Mouse (Mus musculus) thymus, adult 2 months (tissue): ENCODE results near the gene Olfml1.

Experiments used
- CTCF ChIP-seq: fragments of 200-500 bp; IDR thresholded peaks from 2 replicates; pipeline ENCODE4 v1.5.1; 2012; ENCODE audit warnings: mild to moderate bottlenecking, control low read depth, low read length, moderate library complexity, borderline replicate concordance; ENCODE audit not compliant: control insufficient read depth, poor library complexity, insufficient read depth; ENCODE audit errors: extremely low read depth
- POLR2A ChIP-seq: fragments of 200-500 bp; IDR thresholded peaks from 2 replicates; pipeline ENCODE4 v1.6.1; 2012; ENCODE audit warnings: mild to moderate bottlenecking, low read length, control low read depth, moderate library complexity; ENCODE audit not compliant: control insufficient read depth, poor library complexity, insufficient read depth; ENCODE audit errors: extremely low read depth

DNA sequence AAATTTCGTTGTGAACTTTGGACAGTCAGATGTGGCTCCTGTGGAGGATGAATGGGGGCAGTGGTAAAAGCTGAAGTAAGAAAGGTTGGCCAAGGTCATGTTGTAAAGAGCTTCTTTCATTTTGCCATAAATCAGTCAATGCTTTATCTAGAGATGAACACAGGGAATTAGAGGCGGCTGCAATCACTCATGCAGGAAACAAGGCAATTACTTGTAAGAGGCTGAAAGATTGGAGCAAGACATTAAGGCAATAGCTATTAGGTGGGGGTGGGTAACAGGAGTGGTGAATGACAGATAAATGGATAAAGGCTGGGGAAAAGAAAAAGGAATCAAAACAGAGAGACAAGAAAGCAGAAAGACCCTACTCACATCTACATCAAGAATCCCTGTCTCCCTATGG, 3.5 kb upstream of the Olfml1 start:
- TF ChIP-seq CTCF (no peak), POLR2A (no peak)
